Mouse (Mus musculus) liver, postnatal 0 days (tissue): ENCODE measurements around the gene Ltbp1.

Experiments
- CTCF ChIP-seq: sonication (generic); IDR thresholded peaks from 2 replicates; pipeline ENCODE4 v1.5.1; 2016; ENCODE audit warnings: antibody characterized with exemption, low read depth
- EP300 ChIP-seq: IDR thresholded peaks from 2 replicates; pipeline ENCODE4 v1.6.1; 2016; ENCODE audit warnings: antibody characterized with exemption, low read depth, mild to moderate bottlenecking

DNA sequence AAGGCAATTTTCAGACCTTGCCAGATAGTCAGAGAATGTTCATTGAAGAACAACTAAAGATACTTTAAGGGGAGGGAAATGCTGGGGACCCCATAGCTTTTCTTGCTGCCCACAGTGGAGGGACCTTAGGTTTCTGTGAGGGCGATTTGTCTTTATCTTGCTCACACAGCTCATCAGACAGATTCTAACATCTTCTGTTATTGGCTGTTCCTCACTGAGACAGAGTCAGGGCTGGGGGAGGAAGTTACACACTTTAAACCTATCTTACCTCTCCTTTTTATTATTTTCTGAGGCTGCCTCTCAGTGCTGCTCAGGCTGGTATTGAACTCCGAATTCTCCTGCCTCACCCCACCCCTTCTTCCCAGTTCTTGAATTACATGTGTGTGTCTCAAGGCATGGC lies 5.3 kb upstream of the Ltbp1 start:
- TF ChIP-seq CTCF (no peak), EP300 (no peak)
